Mouse (Mus musculus) spleen, adult 2 months (tissue): ENCODE measurements around the gene Fam83e.

ENCODE experiments used
- CTCF ChIP-seq: fragments of 200-500 bp; IDR thresholded peaks from 2 replicates; pipeline ENCODE4 v1.5.1; 2011; ENCODE audit warnings: mild to moderate bottlenecking, inconsistent platforms; ENCODE audit not compliant: insufficient read depth, insufficient read length, insufficient replicate concordance; ENCODE audit errors: extremely low read depth
- POLR2A ChIP-seq: fragments of 200-500 bp; IDR thresholded peaks from 2 replicates; pipeline ENCODE4 v1.6.1; 2011; ENCODE audit warnings: low read depth, low read length, inconsistent platforms

GRCm38 (mm10) chr7:45679966-45680621, 40.9 kb upstream of the Fam83e start:
- TF ChIP-seq CTCF (no peak), POLR2A (no peak)
